Mouse (Mus musculus) retina, postnatal 1 day (tissue): ENCODE results near the gene Cdh26.
A peak's percentile ranks its signal among the peaks of the same experiment; 100 is the strongest.

ENCODE experiments used
- DNase-seq: peaks from one replicate; pipeline ENCODE4 v3.0.0-alpha.2; 2012

Gene Cdh26

DNA sequence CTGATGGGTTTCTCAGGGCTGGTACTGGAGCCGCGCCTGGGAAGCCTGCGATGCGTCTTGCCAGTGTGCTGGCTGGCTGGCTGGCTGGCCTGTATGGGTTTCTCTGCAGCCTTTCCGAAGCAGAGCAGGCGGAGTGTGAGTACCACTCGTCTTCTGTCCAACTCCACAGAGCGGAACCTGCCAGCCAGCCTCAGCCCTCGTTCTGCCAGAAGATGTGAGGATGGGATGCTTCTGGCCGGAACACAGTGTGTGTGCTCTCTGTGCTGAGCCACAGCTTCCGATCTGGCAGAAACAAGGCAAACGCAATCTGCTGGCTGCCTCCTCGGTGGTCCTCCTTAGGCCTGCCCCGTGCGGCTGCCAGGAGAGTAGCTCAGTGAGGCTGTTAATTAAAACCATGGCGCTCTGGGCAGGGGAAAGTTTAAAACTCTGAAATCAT lies 83.3 kb downstream of the Cdh26 start:
- no peak for DNase-seq

DNA sequence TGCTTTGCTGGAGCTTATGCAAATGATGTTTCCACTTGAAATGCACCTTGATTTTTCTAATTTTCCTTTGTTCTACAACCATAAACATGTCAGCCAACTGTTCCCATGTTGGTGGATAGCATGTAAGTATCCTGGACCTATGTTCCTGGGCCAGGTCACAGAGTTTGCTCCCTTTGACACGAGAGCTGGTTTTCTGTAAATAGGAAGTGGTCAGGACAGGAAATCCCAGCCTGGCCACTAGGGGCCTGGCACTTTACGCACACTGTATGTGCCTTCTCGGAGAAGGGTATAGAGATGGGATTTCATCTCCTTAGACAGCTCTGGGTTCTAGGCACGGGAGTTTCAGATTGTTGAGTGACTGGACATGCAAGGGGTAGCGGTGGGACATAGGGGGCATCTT lies 86.1 kb downstream of the Cdh26 start:
- DNase-seq: no peak

DNA sequence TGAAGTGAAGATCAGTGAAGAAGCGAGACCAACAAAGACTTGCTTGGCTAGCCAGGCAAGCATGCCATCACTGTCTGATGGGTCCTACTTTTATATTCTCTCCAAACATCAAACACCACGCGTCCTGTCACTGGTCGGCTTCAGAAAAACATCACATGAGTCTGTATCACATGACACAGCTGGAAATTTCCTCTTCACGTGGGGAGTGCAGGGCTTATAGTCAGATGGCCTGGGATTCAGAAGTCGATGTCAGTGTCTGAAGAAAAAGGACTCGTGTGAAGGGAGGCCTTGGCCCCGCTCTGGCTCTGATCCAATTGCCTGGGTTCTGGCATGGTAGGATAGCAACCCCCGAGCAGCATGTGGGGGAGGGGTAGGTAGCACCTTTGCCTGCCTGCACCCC lies 86.6 kb downstream of the Cdh26 start:
- no peak for DNase-seq

DNA sequence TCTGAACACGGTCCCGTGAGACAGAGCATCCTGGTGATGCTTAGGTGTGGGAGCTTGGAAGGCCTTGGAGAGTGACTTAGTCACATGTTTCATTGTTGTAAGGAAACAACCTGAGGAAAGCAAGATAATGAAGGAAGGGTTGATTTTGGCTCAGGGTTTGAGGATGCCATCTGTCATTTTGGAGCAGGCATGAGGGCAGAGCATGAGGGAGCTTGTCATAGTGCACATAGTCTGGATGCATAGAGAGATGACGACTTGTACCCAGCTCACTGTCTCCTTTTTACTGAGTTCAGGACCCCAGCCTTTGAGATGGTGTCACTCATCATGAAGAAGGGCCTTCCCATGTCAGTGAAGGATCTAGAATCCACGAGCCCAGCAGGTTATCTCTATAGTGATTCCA lies 89.0 kb downstream of the Cdh26 start:
- no peak for DNase-seq

DNA sequence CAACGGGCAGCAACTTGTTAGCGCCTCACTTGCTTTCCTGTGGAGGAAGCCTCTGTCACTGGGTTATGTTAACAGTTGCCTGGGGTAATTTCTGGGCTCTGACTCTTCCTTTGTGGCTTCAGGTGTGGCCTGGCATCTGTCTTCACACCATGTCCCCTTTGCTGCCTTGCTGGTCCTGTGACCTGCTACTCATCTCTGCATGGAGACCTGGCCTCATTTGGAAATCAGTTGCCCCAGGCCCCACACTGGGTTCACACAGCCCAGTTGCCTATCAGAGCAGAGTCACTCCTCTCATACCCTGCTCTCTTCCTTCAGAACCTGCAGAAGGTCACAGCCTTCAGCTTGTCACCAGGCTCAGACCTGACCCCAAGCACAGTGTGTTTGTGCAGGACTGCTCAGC lies 89.9 kb downstream of the Cdh26 start:
- no peak for DNase-seq

DNA sequence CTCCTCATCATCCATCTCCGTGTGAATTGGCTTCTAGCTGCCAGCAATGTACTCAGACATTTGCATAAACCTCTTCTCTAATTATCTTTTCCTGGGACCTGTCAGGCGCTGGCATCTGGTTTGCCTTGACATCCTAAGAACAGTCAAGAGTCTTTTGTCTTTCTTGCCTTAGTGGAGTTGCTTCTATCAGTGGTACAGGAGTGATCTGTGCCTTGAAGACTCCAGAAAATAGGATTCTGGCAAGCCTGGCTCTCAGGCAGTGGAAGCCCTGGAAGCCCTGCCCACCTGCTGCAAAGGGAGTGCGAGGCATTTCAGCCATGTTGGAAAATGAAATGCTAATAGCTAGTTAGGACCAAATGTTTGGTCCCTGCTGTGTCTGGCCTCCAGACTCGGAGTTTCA lies 92.0 kb downstream of the Cdh26 start:
- DNase-seq: peak; percentile 38

DNA sequence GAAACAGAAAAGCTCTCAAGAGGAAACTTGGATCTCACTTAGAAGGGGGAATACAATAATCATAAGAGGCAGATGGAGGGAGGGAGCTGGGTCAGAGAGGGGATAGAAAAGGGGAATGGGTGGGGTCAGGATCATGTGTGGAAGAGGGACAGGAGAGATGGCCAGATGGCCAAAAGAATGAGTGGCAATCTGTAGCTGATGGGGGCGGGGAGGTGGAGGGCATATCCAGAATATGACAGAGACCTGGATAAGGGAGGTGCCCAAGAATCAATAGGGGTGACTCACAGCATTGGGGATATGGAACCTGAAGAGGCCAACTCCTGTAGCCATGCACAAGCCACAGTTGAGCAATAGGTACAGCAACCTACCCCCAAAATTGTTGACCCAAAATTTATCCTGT lies 92.5 kb downstream of the Cdh26 start:
- DNase-seq: no peak

DNA sequence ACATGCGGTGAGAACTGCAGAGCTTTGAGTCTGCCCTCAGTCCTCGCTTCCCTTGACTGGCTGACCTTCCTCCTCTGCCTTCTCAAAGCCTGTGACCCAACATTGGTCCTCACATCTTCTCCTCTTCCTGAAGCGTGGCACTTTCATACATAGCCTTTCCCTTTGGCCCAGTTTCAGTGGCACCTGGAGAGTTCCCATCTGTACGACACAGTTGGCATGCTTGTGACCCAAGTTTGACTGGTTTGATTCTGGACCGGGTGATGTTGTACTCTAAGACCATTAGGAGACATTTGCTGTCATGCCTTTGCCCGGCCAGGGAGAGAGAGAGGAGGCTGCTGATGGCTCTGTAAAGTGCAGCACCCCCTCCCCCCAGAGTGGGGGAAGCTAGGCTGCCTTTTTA lies 96.4 kb downstream of the Cdh26 start:
- DNase-seq: no peak

DNA sequence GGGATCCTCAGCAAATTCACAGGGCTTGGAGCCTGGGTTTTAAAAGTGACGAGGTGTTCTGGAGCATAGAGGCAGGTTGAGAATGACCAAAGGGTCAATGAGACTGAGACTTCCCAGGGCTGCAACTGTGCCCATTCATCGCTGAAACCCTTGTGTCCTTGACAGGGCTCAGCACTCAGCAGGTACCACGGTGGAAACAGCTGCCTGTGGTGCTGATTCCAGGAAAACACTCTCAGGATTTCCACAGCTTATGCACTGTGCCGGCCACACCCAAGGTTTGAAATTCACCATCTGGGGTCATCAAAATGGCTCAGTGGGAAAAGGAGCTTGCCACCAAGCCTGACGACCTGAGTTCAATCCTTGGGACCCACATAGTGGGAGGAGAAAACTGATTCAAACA lies 100.9 kb downstream of the Cdh26 start:
- no peak for DNase-seq

DNA sequence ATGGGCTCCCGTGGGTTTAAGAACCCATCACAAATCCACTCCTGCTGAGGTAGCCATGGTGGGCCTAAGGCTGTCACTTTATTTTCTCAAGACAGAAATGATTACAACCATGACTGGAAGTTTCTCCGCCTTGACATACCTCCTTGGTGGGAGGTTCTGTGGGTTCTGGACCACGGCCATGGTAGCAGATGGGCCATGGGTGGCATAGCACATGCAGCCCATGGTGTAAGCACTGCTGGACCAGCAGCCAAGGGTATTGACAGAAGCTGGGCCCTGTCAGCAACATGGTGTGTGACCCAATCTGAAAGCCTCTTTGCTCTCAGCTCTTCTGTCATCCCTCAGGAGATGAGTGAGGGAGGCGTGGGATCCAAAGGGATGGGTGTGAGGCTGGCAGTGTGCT lies 106.2 kb downstream of the Cdh26 start:
- DNase-seq: no peak
